Mouse (Mus musculus) liver, postnatal 0 days (tissue): ENCODE measurements around the gene Bbip1.
A peak's percentile ranks its signal among the peaks of the same experiment; 100 is the strongest.

Experiments used
- CTCF ChIP-seq: sonication (generic); IDR thresholded peaks from 2 replicates; pipeline ENCODE4 v1.5.1; 2016; ENCODE audit warnings: antibody characterized with exemption, low read depth
- EP300 ChIP-seq: IDR thresholded peaks from 2 replicates; pipeline ENCODE4 v1.6.1; 2016; ENCODE audit warnings: antibody characterized with exemption, low read depth, mild to moderate bottlenecking

GRCm38 (mm10) chr19:53983336-53983735 lies 38.9 kb upstream of the Bbip1 start:
- TF ChIP-seq CTCF (peak; percentile 52), EP300 (no peak)
